Mouse (Mus musculus) hindbrain, embryonic 15.5 days (tissue): ENCODE data around the gene Osbpl7. TPM values are rescaled to one million over a fixed set of nuclear protein-coding genes. Genes with fewer than 3 reads are reported as not detected.

Experiments
- ATAC-seq: fragments of 200-750 bp; cut with Nextera tagmentation; 2 replicates; pipeline ENCODE4 v1.8.0; 2017; ENCODE audit warnings: low read depth, moderate number of reproducible peaks, moderate TSS enrichment; ENCODE audit not compliant: low FRiP score
- H3K27ac ChIP-seq: fragments of 300-500 bp; sonication (generic); replicated peaks from 2 replicates; pipeline ENCODE4 v1.5.1; 2015; ENCODE audit warnings: mild to moderate bottlenecking, inconsistent platforms
- H3K27me3 ChIP-seq: fragments of 300-500 bp; sonication (generic); 2 replicates; pipeline ENCODE4 v1.6.1; 2015; ENCODE audit warnings: control low read depth, inconsistent platforms
- H3K36me3 ChIP-seq: fragments of 300-500 bp; sonication (generic); 2 replicates; pipeline ENCODE4 v1.6.1; 2015; ENCODE audit warnings: control low read depth, inconsistent platforms
- H3K4me1 ChIP-seq: fragments of 300-500 bp; sonication (generic); replicated peaks from 2 replicates; pipeline ENCODE4 v1.6.1; 2015; ENCODE audit warnings: control low read depth, inconsistent platforms
- H3K4me2 ChIP-seq: fragments of 300-500 bp; sonication (generic); 2 replicates; pipeline ENCODE4 v1.6.1; 2015; ENCODE audit warnings: moderate library complexity, mild to moderate bottlenecking, inconsistent platforms
- H3K4me3 ChIP-seq: fragments of 300-500 bp; sonication (generic); 2 replicates; pipeline ENCODE4 v1.5.1; 2015; ENCODE audit warnings: mild to moderate bottlenecking, inconsistent platforms
- H3K9ac ChIP-seq: fragments of 300-500 bp; sonication (generic); 2 replicates; pipeline ENCODE4 v1.6.1; 2015; ENCODE audit warnings: inconsistent platforms
- H3K9me3 ChIP-seq: fragments of 300-500 bp; sonication (generic); 2 replicates; pipeline ENCODE4 v1.6.1; 2016; ENCODE audit warnings: control low read depth, inconsistent platforms
- WGBS: fragments of 180-500 bp; shearing (Covaris S2); methylation state at CpG from one replicate; pipeline ENCODE4 v1.1.7; 2015; 5-methylcytosine and 5-hydroxymethylcytosine counted together
- polyA plus RNA-seq: library from polyadenylated mRNA; unstranded; fragments of >200 nt; fragmentation: Nextera tagmentation; extraction: Ambion mirVana; gene quantifications from 2 replicates; pipeline ENCODE4 v1.2.1, GENCODE M21; 2015

The Osbpl7 gene
- polyA plus RNA-seq, 1 experiment from 2014 or later, result 12.2 TPM

DNA sequence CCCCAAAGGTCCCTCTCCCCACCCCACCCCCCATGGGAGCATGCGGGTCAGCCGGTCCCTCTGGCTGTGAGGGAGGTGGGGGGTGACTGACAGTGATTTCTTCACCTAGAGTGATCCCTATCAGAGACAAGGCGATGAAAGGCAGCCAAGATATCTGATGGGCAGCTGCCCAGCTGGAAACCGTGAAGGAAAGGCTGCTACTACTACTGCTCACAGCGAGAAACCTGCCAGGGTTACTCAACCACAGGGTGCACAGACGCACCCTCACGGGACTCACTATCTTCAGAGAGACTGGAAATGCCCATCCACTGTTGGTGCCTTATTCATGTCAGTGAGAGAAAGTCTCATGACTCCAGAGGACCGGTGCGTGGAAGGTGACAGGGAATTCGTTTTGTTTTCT, 25.5 kb upstream of the Osbpl7 start:
- Histone ChIP-seq H3K4me1 (peaks cover 25% of the 10 kb centered on the region), H3K9me3 (no peaks in the 10 kb centered on the region), H3K4me3 (no peak overlapping the region), H3K27me3 (peaks cover 58% of the 10 kb centered on the region), H3K9ac (no peak overlapping the region), H3K36me3 (no peaks in the 10 kb centered on the region), H3K27ac (no peak overlapping the region), H3K4me2 (no peak overlapping the region)
- WGBS, result 20% methylated on average over 10 of the region's 10 CpGs
- ATAC-seq, result no peak

- Histone ChIP-seq H3K4me1 (peaks cover 33% of the 10 kb centered on the region), H3K27me3 (peaks cover 50% of the 10 kb centered on the region), H3K4me2 (peak overlapping the region; percentile 51), H3K27ac (no peak overlapping the region), H3K36me3 (no peaks in the 10 kb centered on the region), H3K9ac (0 out of 2 replicates have a peak overlapping the region, but pooled peaks have one; percentile 10), H3K9me3 (no peaks in the 10 kb centered on the region), H3K4me3 (peak overlapping the region; percentile 23)
- 2% methylated on average over 16 of the region's 17 CpGs for WGBS
- peak; percentile 43; the same call in 1 of the 2 replicates for ATAC-seq
Measured at GRCm38 (mm10) chr11:97025721-97026344, 24.6 kb upstream of the Osbpl7 start.

GRCm38 (mm10) chr11:97029686-97030417, 20.6 kb upstream of the Osbpl7 start, which contains the start of gene Scrn2:
Scrn2 (plus strand) TSS chr11:97029938.
- WGBS, result 1% methylated on average over 25 of the region's 25 CpGs
- Histone ChIP-seq H3K36me3 (no peaks in the 10 kb centered on the region), H3K9me3 (no peaks in the 10 kb centered on the region), H3K27me3 (peaks cover 11% of the 10 kb centered on the region; the same call in 1 of the 2 replicates), H3K4me3 (peak within 1 kb of the TSS; percentile 82), H3K4me2 (peak within 1 kb of the TSS; percentile 96), H3K9ac (peak within 1 kb of the TSS; percentile 84), H3K4me1 (peaks cover 19% of the 10 kb centered on the region), H3K27ac (peak within 1 kb of the TSS; percentile 88)
- peak; percentile 88 for ATAC-seq

DNA sequence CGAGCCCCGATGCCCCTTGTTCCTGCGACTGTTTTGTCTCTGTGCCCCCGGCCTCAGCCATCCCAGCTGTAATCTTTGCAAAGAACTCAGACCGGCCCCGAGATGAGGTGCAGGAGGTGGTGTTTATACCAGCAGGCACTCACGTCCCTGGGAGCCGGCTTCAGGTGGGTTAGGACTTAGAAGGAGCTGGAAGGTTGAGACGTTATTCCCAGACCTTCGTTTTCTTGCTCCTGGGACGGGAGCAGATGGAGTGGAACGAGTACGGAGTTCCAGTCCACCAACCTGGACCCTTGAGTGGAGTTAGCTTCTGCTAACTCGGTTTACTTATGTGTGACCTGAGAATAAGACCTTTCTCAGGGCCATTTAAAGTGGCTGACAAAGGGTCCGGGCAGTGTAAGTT, 20.0 kb upstream of the Osbpl7 start:
- Histone ChIP-seq H3K9ac (peak overlapping the region; percentile 84), H3K9me3 (no peaks in the 10 kb centered on the region), H3K27me3 (0 out of 2 replicates have a peak, but pooled peaks cover 5% of the 10 kb centered on the region), H3K36me3 (no peaks in the 10 kb centered on the region), H3K4me1 (peaks cover 19% of the 10 kb centered on the region), H3K4me3 (peak overlapping the region; percentile 82), H3K27ac (peak overlapping the region; percentile 88), H3K4me2 (peak overlapping the region; percentile 96)
- 21% methylated on average over 15 of the region's 15 CpGs for WGBS
- ATAC-seq, result no peak

DNA sequence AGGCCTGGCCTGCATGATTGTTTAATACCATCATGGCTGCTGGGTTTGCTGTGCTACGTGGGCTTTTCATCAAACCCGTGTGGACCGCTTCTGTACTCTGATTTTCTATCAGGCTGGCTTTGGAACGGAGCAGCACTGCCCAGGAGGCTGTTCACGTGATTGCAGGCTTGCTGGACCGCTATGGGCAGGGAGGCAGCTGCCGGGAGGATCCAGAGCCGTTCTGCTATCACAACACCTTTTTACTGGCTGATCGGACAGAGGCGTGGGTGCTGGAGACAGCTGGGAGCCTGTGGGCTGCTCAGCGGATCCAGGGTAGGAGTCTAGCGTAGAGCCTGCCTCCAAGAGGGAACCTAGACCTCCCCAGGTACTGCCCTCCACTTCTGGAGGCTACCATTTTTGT, 18.5 kb upstream of the Osbpl7 start:
- Histone ChIP-seq H3K4me1 (peaks cover 14% of the 10 kb centered on the region), H3K27ac (no peak overlapping the region)
- ATAC-seq, result no peak

GRCm38 (mm10) chr11:97032499-97032898, 17.9 kb upstream of the Osbpl7 start:
- Histone ChIP-seq H3K9ac (no peak overlapping the region), H3K27ac (no peak overlapping the region), H3K27me3 (0 out of 2 replicates have a peak, but pooled peaks cover 2% of the 10 kb centered on the region), H3K4me2 (no peak overlapping the region), H3K9me3 (no peaks in the 10 kb centered on the region), H3K4me1 (peaks cover 14% of the 10 kb centered on the region), H3K36me3 (no peaks in the 10 kb centered on the region), H3K4me3 (no peak overlapping the region)
- WGBS, result 92% methylated on average over 4 of the region's 4 CpGs
- ATAC-seq, result no peak

More for the DNA sequence above, 18.5 kb upstream of the Osbpl7 start:
- Histone ChIP-seq H3K36me3 (no peaks in the 10 kb centered on the region), H3K4me2 (no peak overlapping the region), H3K4me3 (no peak overlapping the region), H3K27me3 (0 out of 2 replicates have a peak, but pooled peaks cover 2% of the 10 kb centered on the region), H3K9me3 (no peaks in the 10 kb centered on the region), H3K9ac (no peak overlapping the region)
- 85% methylated on average over 12 of the region's 12 CpGs for WGBS

DNA sequence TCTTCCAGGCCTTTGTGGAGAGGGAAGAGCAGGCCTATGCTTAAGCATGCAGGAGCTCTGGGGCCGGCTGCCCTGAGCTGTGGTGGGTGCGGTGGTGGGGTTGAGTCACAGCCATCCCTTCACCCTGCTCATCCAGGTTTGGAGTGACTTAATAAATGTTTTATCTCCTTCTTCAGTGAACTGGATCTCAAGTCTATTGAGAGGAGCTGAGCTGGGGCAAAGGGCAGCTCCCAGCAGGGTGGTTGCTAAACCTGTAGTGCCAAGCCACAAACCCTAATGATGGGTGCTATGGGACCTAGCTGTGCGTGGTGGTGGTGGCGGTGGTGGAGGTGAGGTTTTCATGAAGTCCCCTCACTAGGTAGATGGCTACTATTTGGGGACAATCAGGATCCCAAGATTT, 16.6 kb upstream of the Osbpl7 start:
- Histone ChIP-seq H3K36me3 (no peaks in the 10 kb centered on the region), H3K9me3 (no peaks in the 10 kb centered on the region), H3K4me2 (no peak overlapping the region), H3K4me1 (peaks cover 14% of the 10 kb centered on the region), H3K27ac (no peak overlapping the region), H3K4me3 (no peak overlapping the region), H3K27me3 (no peaks in the 10 kb centered on the region), H3K9ac (no peak overlapping the region)
- no peak for ATAC-seq
- 92% methylated on average over 4 of the region's 4 CpGs for WGBS

DNA sequence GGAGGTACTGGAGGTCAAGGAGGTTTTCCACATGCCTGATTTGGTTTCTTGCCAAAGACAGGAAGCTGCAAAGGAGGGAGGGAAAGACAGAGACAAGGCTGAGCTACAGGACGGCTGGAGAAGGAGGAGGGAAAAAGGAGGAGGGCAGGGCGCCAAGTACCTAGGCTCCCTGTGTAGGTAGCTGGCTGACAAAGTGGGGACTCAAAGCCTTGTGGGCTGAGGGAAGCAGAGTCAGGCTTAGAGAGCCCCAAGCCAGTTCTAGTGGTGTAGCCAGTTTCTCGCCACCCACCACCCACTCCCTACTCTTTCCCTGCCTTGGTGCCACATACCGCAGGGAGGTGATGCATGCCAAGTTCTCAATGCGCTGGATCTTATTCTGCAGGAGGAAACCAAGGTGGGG, 14.3 kb upstream of the Osbpl7 start:
- Histone ChIP-seq H3K27ac (no peak overlapping the region), H3K4me3 (no peak overlapping the region), H3K9me3 (no peaks in the 10 kb centered on the region), H3K27me3 (no peaks in the 10 kb centered on the region), H3K36me3 (no peaks in the 10 kb centered on the region), H3K9ac (no peak overlapping the region), H3K4me2 (no peak overlapping the region), H3K4me1 (peaks cover 6% of the 10 kb centered on the region)
- 81% methylated on average over 5 of the region's 5 CpGs for WGBS
- no peak for ATAC-seq

GRCm38 (mm10) chr11:97038881-97039280, 11.5 kb upstream of the Osbpl7 start:
- no peak for ATAC-seq
- no peaks in the 10 kb centered on the region for H3K9me3 ChIP-seq

GRCm38 (mm10) chr11:97040301-97041021, 10.0 kb upstream of the Osbpl7 start:
- 49% methylated on average over 12 of the region's 12 CpGs for WGBS
- ATAC-seq, result no peak

More at GRCm38 (mm10) chr11:97038881-97039280, 11.5 kb upstream of the Osbpl7 start:
- H3K36me3 ChIP-seq, result no peaks in the 10 kb centered on the region; the same call in 1 of the 2 replicates
- H3K4me1 ChIP-seq, result peaks cover 16% of the 10 kb centered on the region
- H3K27me3 ChIP-seq, result no peaks in the 10 kb centered on the region
- H3K4me2 ChIP-seq, result no peak overlapping the region
- 69% methylated on average over 7 of the region's 7 CpGs for WGBS
- H3K4me3 ChIP-seq, result no peak overlapping the region
- H3K9ac ChIP-seq, result no peak overlapping the region
- H3K27ac ChIP-seq, result no peak overlapping the region

DNA sequence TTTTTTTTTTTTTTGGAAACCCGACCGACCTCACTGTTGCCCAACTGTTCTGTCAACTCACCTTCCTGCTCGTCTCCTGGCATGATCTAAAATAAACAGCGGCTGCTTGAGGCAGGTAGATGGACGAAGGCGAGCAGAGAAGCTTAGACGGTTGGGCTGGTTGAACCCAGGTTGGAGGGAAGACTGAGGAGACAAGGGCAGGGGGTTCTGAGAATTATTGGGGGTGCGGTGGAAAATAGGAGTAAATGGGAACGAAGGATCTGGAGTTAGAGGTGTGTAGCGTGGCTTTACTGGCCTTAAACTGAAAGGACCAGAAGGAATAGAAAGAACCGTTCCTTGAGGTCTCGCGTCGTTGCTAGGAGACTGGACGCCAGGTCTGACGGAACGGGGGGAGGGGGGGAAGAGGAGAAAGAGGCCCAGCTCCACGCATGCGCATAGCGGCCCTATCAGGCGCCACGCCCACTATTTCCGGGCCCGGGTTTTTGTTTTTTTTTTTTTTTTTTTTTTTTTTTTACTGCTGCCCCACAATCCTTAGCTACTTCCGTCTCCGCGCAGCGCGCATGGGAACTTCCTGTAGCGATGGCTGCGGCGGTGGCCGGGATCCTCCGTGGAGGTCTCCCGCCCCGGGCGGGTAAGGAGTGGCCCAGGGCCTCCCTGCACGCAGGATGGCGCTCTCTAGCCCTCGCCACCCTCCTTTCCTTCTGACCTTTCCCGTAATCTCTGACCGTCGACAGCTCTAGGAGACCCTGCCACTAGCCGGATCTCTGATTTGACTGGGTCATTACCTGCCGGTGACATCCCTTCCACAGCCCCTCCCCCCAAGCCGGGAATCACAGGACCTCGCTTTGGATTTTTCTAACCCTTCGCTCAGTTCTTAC, 9.2 kb upstream of the Osbpl7 start, which contains the start of the genes Lrrc46 and Mrpl10:
TSS of gene Lrrc46 (minus strand) at position 386 of the 878 bp plus-strand sequence.
TSS of gene Mrpl10 (plus strand) at position 539 of the 878 bp plus-strand sequence.
- under 1% methylated on average over 47 of the region's 48 CpGs for WGBS
- H3K9ac ChIP-seq, result peak within 1 kb of the TSS; percentile 91
- H3K36me3 ChIP-seq, result peaks cover 10% of the 10 kb centered on the region; the same call in 1 of the 2 replicates
- ATAC-seq, result peak; percentile 95
- peak within 1 kb of the TSS; percentile 88 for H3K27ac ChIP-seq
- H3K4me2 ChIP-seq, result peak within 1 kb of the TSS; percentile 89
- no peaks in the 10 kb centered on the region for H3K9me3 ChIP-seq
- H3K4me3 ChIP-seq, result peak within 1 kb of the TSS; percentile 96
- peaks cover 16% of the 10 kb centered on the region for H3K4me1 ChIP-seq
- H3K27me3 ChIP-seq, result no peaks in the 10 kb centered on the region

More at GRCm38 (mm10) chr11:97040301-97041021, 10.0 kb upstream of the Osbpl7 start:
- peaks cover 16% of the 10 kb centered on the region for H3K4me1 ChIP-seq
- H3K4me2 ChIP-seq, result peak overlapping the region; percentile 89
- H3K9ac ChIP-seq, result 0 out of 2 replicates have a peak overlapping the region, but pooled peaks have one; percentile 54
- no peaks in the 10 kb centered on the region for H3K27me3 ChIP-seq
- H3K27ac ChIP-seq, result peak overlapping the region; percentile 72; the same call in 1 of the 2 replicates
- H3K9me3 ChIP-seq, result no peaks in the 10 kb centered on the region
- peaks cover 6% of the 10 kb centered on the region; the same call in 1 of the 2 replicates for H3K36me3 ChIP-seq
- H3K4me3 ChIP-seq, result peak overlapping the region; percentile 96
